In the genomic region with DNA sequence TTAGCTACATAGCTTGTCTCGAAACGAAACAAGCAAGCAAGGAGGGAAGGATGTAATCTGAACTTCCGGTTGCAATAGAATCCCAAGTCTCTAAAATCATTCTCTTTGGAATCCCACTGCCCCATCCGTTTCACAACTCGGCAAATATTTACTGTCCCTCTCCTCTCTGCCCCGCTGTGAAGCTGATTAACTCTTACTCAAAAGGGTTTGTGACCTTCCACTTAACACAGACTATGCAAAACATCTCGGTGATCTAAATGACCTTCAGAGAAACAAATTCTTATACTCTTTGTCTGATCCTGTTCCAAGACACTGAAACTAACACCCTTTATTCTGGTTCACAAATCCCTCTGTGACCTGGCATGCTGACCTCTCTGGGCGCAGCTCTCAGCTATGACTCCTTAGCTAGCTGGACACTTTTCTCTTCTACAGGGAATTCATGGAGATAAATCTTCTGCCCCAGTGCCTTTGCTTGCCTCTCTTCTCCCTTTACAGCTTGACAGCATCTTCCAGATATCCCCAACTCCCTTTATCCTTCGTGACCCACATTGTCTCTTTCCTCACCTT, we compare ENCODE assay signal across 19 mouse cellular contexts.
DNase-seq lines count a peak whose midpoint lies in the region; ATAC-seq lines count a peak whose summit lies in the region.
"Had no signal": no experiment of that assay in that cellular context is flagged by ENCODE, and none has a peak within 500 bp of the region (broad histone marks: within the 10 kb centered on the region; RNA-seq: fewer than 3 reads in every experiment).

No protein-coding gene starts in this region.

- peak; percentile 46 for DNase-seq in adrenal gland, postnatal 10 days
- DNase-seq in adrenal gland, postnatal 4 days (ENCODE audit: low spot score in 2 of 2), result no peak
- DNase-seq in ovary, adult 18-20 months (ENCODE audit: low spot score), result peak; percentile 25
- no peak for DNase-seq in ovary, postnatal 14 days (ENCODE audit: low spot score)
- no peak for DNase-seq in liver, embryonic 13.5 days
- no peak for DNase-seq in hindbrain, embryonic 10.5 days (ENCODE audit: low spot score)
- no peak for DNase-seq in thymus, postnatal 10 days (ENCODE audit: low spot score in 2 of 2)
- DNase-seq: cerebellum, adult 9-11 months; heart, postnatal 36 days; thymus, postnatal 36 days had no signal

- H3K4me3 ChIP-seq in liver, embryonic 13.5 days (replicated peaks), result no peak overlapping the region
- no peak overlapping the region for H3K4me3 ChIP-seq in hindbrain, embryonic 10.5 days
- H3K4me3 ChIP-seq in forebrain, embryonic 12.5 days (replicated peaks), result no peak overlapping the region
- H3K4me3 ChIP-seq: embryonic facial prominence, embryonic 13.5 days; forebrain, embryonic 15.5 days; limb, embryonic 13.5 days had no signal

- H3K4me1 ChIP-seq in liver, embryonic 13.5 days (replicated peaks), result peaks cover 59% of the 10 kb centered on the region
- peaks cover 10% of the 10 kb centered on the region for H3K4me1 ChIP-seq in hindbrain, embryonic 10.5 days (replicated peaks)
- H3K4me1 ChIP-seq in forebrain, embryonic 12.5 days, result peaks cover 10% of the 10 kb centered on the region
- H3K4me1 ChIP-seq: limb, embryonic 13.5 days had no signal

- H3K9me3 ChIP-seq in liver, embryonic 13.5 days (replicated peaks), result no peaks in the 10 kb centered on the region
- H3K9me3 ChIP-seq in hindbrain, embryonic 10.5 days, result no peaks in the 10 kb centered on the region
- H3K9me3 ChIP-seq in forebrain, embryonic 12.5 days, result no peaks in the 10 kb centered on the region
- H3K9me3 ChIP-seq: embryonic facial prominence, embryonic 13.5 days; forebrain, embryonic 15.5 days; limb, embryonic 13.5 days had no signal

- no peak overlapping the region for H3K4me2 ChIP-seq in liver, embryonic 13.5 days
- no peak overlapping the region for H3K4me2 ChIP-seq in forebrain, embryonic 12.5 days
- H3K4me2 ChIP-seq: embryonic facial prominence, embryonic 13.5 days; forebrain, embryonic 15.5 days; limb, embryonic 13.5 days; midbrain, embryonic 11.5 days had no signal

- no peaks in the 10 kb centered on the region for H3K36me3 ChIP-seq in liver, embryonic 13.5 days
- H3K36me3 ChIP-seq in hindbrain, embryonic 10.5 days, result no peaks in the 10 kb centered on the region
- H3K36me3 ChIP-seq in forebrain, embryonic 12.5 days (replicated peaks), result no peaks in the 10 kb centered on the region
- H3K36me3 ChIP-seq: embryonic facial prominence, embryonic 13.5 days; forebrain, embryonic 15.5 days; limb, embryonic 13.5 days had no signal

- WGBS in liver, embryonic 13.5 days (ENCODE audit: insufficient replicate concordance), result 58% methylated on average over 9 of the region's 9 CpGs
- WGBS in hindbrain, embryonic 10.5 days, result 61% methylated on average over 9 of the region's 9 CpGs
- WGBS in forebrain, embryonic 12.5 days, result 53% methylated on average over 9 of the region's 9 CpGs

- H3K9ac ChIP-seq in liver, embryonic 13.5 days, result no peak overlapping the region
- no peak overlapping the region for H3K9ac ChIP-seq in forebrain, embryonic 12.5 days
- H3K9ac ChIP-seq: embryonic facial prominence, embryonic 13.5 days; forebrain, embryonic 15.5 days; limb, embryonic 13.5 days had no signal

- peak; percentile 45 for ATAC-seq in liver, embryonic 13.5 days (ENCODE audit: low read depth)
- no peak for ATAC-seq in forebrain, embryonic 12.5 days (ENCODE audit: low FRiP score)
- ATAC-seq: forebrain, embryonic 15.5 days; hindbrain, embryonic 16.5 days; intestine, embryonic 16.5 days; lung, postnatal 0 days had no signal

- H3K27me3 ChIP-seq in liver, embryonic 13.5 days, result no peaks in the 10 kb centered on the region
- H3K27me3 ChIP-seq in hindbrain, embryonic 10.5 days (ENCODE audit: insufficient read depth, poor library complexity, severe bottlenecking), result no peaks in the 10 kb centered on the region
- H3K27me3 ChIP-seq in forebrain, embryonic 12.5 days, result 0 out of 2 replicates have a peak, but pooled peaks cover 2% of the 10 kb centered on the region
- H3K27me3 ChIP-seq: embryonic facial prominence, embryonic 13.5 days; forebrain, embryonic 15.5 days; limb, embryonic 13.5 days had no signal

- H3K27ac ChIP-seq in liver, embryonic 13.5 days, result peak overlapping the region; percentile 48; the same call in 1 of the 2 replicates
- H3K27ac ChIP-seq in hindbrain, embryonic 10.5 days, result no peak overlapping the region
- H3K27ac ChIP-seq in forebrain, embryonic 12.5 days, result no peak overlapping the region
- H3K27ac ChIP-seq: embryonic facial prominence, embryonic 13.5 days; forebrain, embryonic 15.5 days; kidney, postnatal 0 days; limb, embryonic 13.5 days had no signal

Comparison
In these comparisons a context has a peak if more than half of its experiments do, and no peak if none do; other contexts are left out.
1. DNase-seq: peak in adrenal gland, postnatal 10 days (single experiment) and ovary, adult 18-20 months (single experiment); none in adrenal gland, postnatal 4 days (0 of 2), ovary, postnatal 14 days (single experiment), liver, embryonic 13.5 days (single experiment), hindbrain, embryonic 10.5 days (single experiment) and thymus, postnatal 10 days (0 of 2).